Comparison of ENCODE assay signal across 8 mouse cellular contexts in genomic region chr8:104248276-104248675, GRCm38 (mm10). TPM values are rescaled to one million over a fixed set of nuclear protein-coding genes. Genes with fewer than 3 reads are reported as not detected.
DNase-seq lines count a peak whose midpoint lies in the region; ATAC-seq lines count a peak whose summit lies in the region.

Gene Tk2, minus strand, starts transcription at chr8:104248558.

- peak; percentile 93 for ATAC-seq in hindbrain, embryonic 14.5 days (ENCODE audit: low FRiP score)

- peaks cover 23% of the 10 kb centered on the region for H3K36me3 ChIP-seq in hindbrain, embryonic 14.5 days (replicated peaks; ENCODE audit: control insufficient read depth, insufficient read depth)

- H3K4me3 ChIP-seq in hindbrain, embryonic 14.5 days (replicated peaks; ENCODE audit: low read length), result peak within 1 kb of the TSS; percentile 75

- no peak within 1 kb of the TSS for H3K27ac ChIP-seq in hindbrain, embryonic 14.5 days

- peaks cover 21% of the 10 kb centered on the region for H3K4me1 ChIP-seq in hindbrain, embryonic 14.5 days (replicated peaks; ENCODE audit: control insufficient read depth, insufficient read depth, low read length)

- peak within 1 kb of the TSS; percentile 84 for H3K9ac ChIP-seq in hindbrain, embryonic 14.5 days

- DNase-seq in WW6 (ENCODE audit: low read depth, low spot score), result peak; percentile 65
- DNase-seq in cerebellum, postnatal 36 days, result peak; percentile 66 to 71
- DNase-seq in frontal cortex, postnatal 36 days (ENCODE audit: low spot score in 2 of 2), result peak; percentile 69 to 73
- peak; percentile 76 for DNase-seq in hindbrain, embryonic 14.5 days (ENCODE audit: low spot score)
- peak; percentile 42 for DNase-seq in left cerebral cortex, adult 11 months (ENCODE audit: low spot score)
- peak; percentile 83 for DNase-seq in lung, postnatal 36 days
- DNase-seq in retina, embryonic 14.5 days (ENCODE audit: low spot score), result peak; percentile 82
- peak; percentile 74 to 81 for DNase-seq in thymus, postnatal 36 days

- peak within 1 kb of the TSS; percentile 94 for H3K4me2 ChIP-seq in hindbrain, embryonic 14.5 days (replicated peaks)

- H3K9me3 ChIP-seq in hindbrain, embryonic 14.5 days (ENCODE audit: control insufficient read depth, low read length), result no peaks in the 10 kb centered on the region

- no peaks in the 10 kb centered on the region for H3K27me3 ChIP-seq in hindbrain, embryonic 14.5 days (ENCODE audit: control insufficient read depth, insufficient read depth, low read length)

- WGBS in hindbrain, embryonic 14.5 days, result 1% methylated on average over 28 of the region's 28 CpGs

RNA-seq across cellular contexts. Expression of gene Tk2, which starts in this region (rescaled TPM):
- polyA plus RNA-seq in hindbrain, embryonic 14.5 days (2014; fragmentation: Nextera tagmentation; extraction: Ambion mirVana), result 46.6 and 51.8 TPM in 2 replicates
